Comparison of ENCODE assay signal across 9 mouse cellular contexts in genomic region chr9:73045711-73046110, GRCm38 (mm10). TPM values are rescaled to one million over a fixed set of nuclear protein-coding genes. Genes with fewer than 3 reads are reported as not detected.
DNase-seq lines count a peak whose midpoint lies in the region; ATAC-seq and TF ChIP-seq lines count a peak whose summit lies in the region.
"Had no signal": no experiment of that assay in that cellular context is flagged by ENCODE, and none has a peak within 500 bp of the region (broad histone marks: within the 10 kb centered on the region; RNA-seq: fewer than 3 reads in every experiment).

No protein-coding gene starts in this region.

- no peaks in the 10 kb centered on the region for H3K9me3 ChIP-seq in forebrain, postnatal 0 days (ENCODE audit: low read length)
- no peaks in the 10 kb centered on the region for H3K9me3 ChIP-seq in forebrain, embryonic 11.5 days (ENCODE audit: control insufficient read depth, low read length)
- H3K9me3 ChIP-seq in lung, postnatal 0 days (ENCODE audit: low read length): no peaks in the 10 kb centered on the region
- H3K9me3 ChIP-seq in limb, embryonic 13.5 days: no peaks in the 10 kb centered on the region
- H3K9me3 ChIP-seq in stomach, embryonic 15.5 days: no peaks in the 10 kb centered on the region

- no peak for TF ChIP-seq CTCF in forebrain, postnatal 0 days (IDR thresholded peaks at IDR 0.05; ENCODE audit: low read depth)
- TF ChIP-seq CTCF in lung, postnatal 0 days (IDR thresholded peaks at IDR 0.05): no peak

- no peak overlapping the region for H3K9ac ChIP-seq in forebrain, postnatal 0 days
- no peak overlapping the region for H3K9ac ChIP-seq in forebrain, embryonic 11.5 days (ENCODE audit: low read length)
- H3K9ac ChIP-seq in lung, postnatal 0 days (replicated peaks; ENCODE audit: low read depth): peak overlapping the region; percentile 51; the same call in 1 of the 2 replicates
- peak overlapping the region; percentile 74 for H3K9ac ChIP-seq in limb, embryonic 13.5 days
- 0 out of 2 replicates have a peak overlapping the region, but pooled peaks have one; percentile 20 for H3K9ac ChIP-seq in stomach, embryonic 15.5 days

- no peak overlapping the region for H3K27ac ChIP-seq in forebrain, postnatal 0 days (ENCODE audit: low read depth, low read length)
- H3K27ac ChIP-seq in forebrain, embryonic 11.5 days (ENCODE audit: low read depth, low read length): no peak overlapping the region
- H3K27ac ChIP-seq in lung, postnatal 0 days (ENCODE audit: low read length): 0 out of 2 replicates have a peak overlapping the region, but pooled peaks have one; percentile 74
- H3K27ac ChIP-seq in limb, embryonic 13.5 days: no peak overlapping the region
- H3K27ac ChIP-seq in stomach, embryonic 15.5 days: no peak overlapping the region

- no peak for TF ChIP-seq EP300 in lung, postnatal 0 days (IDR thresholded peaks at IDR 0.05)

- no peaks in the 10 kb centered on the region for H3K27me3 ChIP-seq in forebrain, postnatal 0 days (ENCODE audit: insufficient read depth, low read length)
- H3K27me3 ChIP-seq in forebrain, embryonic 11.5 days (ENCODE audit: control insufficient read depth, insufficient read depth, low read length): no peaks in the 10 kb centered on the region; the same call in 1 of the 2 replicates
- no peaks in the 10 kb centered on the region for H3K27me3 ChIP-seq in lung, postnatal 0 days (replicated peaks; ENCODE audit: insufficient read depth, low read length)
- H3K27me3 ChIP-seq in limb, embryonic 13.5 days: no peaks in the 10 kb centered on the region
- H3K27me3 ChIP-seq in stomach, embryonic 15.5 days (replicated peaks): no peaks in the 10 kb centered on the region

- H3K4me2 ChIP-seq in forebrain, postnatal 0 days (ENCODE audit: low read depth): peak overlapping the region; percentile 85
- no peak overlapping the region for H3K4me2 ChIP-seq in forebrain, embryonic 11.5 days (ENCODE audit: low read depth, low read length, severe bottlenecking)
- peak overlapping the region; percentile 89 for H3K4me2 ChIP-seq in lung, postnatal 0 days (replicated peaks; ENCODE audit: low read depth, low read length)
- peak overlapping the region; percentile 91 for H3K4me2 ChIP-seq in limb, embryonic 13.5 days (replicated peaks)
- H3K4me2 ChIP-seq in stomach, embryonic 15.5 days: peak overlapping the region; percentile 96

- 77% methylated on average over 10 of the region's 10 CpGs for WGBS in forebrain, postnatal 0 days
- WGBS in forebrain, embryonic 11.5 days: 81% methylated on average over 10 of the region's 10 CpGs
- 59% methylated on average over 10 of the region's 10 CpGs for WGBS in lung, postnatal 0 days
- WGBS in limb, embryonic 13.5 days: 60% methylated on average over 10 of the region's 10 CpGs
- WGBS in stomach, embryonic 15.5 days: 66% methylated on average over 10 of the region's 10 CpGs

- no peak for DNase-seq in forebrain, postnatal 0 days
- no peak for DNase-seq in forebrain, embryonic 11.5 days (ENCODE audit: low spot score)
- DNase-seq in lung, postnatal 0 days (ENCODE audit: low spot score): no peak
- DNase-seq in lung, postnatal 25 days (ENCODE audit: low spot score): no peak

- H3K4me1 ChIP-seq in forebrain, postnatal 0 days (ENCODE audit: insufficient read depth): peaks cover 4% of the 10 kb centered on the region; the same call in 1 of the 2 replicates
- 0 out of 2 replicates have a peak, but pooled peaks cover 5% of the 10 kb centered on the region for H3K4me1 ChIP-seq in forebrain, embryonic 11.5 days (replicated peaks; ENCODE audit: control insufficient read depth, insufficient read depth, low read length)
- H3K4me1 ChIP-seq in lung, postnatal 0 days (ENCODE audit: insufficient read depth, low read depth, low read length): peaks cover 14% of the 10 kb centered on the region; the same call in 1 of the 2 replicates
- H3K4me1 ChIP-seq in limb, embryonic 13.5 days: peaks cover 27% of the 10 kb centered on the region
- peaks cover 11% of the 10 kb centered on the region; the same call in 1 of the 2 replicates for H3K4me1 ChIP-seq in stomach, embryonic 15.5 days

- no peak overlapping the region for H3K4me3 ChIP-seq in forebrain, postnatal 0 days (ENCODE audit: low read depth, low read length)
- no peak overlapping the region for H3K4me3 ChIP-seq in forebrain, embryonic 11.5 days (ENCODE audit: low read depth, low read length)
- H3K4me3 ChIP-seq in lung, postnatal 0 days (ENCODE audit: low read depth, low read length): peak overlapping the region; percentile 46
- H3K4me3 ChIP-seq in limb, embryonic 13.5 days: peak overlapping the region; percentile 59
- peak overlapping the region; percentile 55 for H3K4me3 ChIP-seq in stomach, embryonic 15.5 days (replicated peaks)

- no peak for ATAC-seq in forebrain, postnatal 0 days
- ATAC-seq in forebrain, embryonic 11.5 days (replicated peaks; ENCODE audit: low FRiP score): no peak
- no peak for ATAC-seq in lung, postnatal 0 days
- ATAC-seq in limb, embryonic 13.5 days (ENCODE audit: low FRiP score, low read depth): no peak
- no peak for ATAC-seq in stomach, embryonic 15.5 days (ENCODE audit: insufficient read depth, low FRiP score, low read depth)
- ATAC-seq in inflammation-experienced regulatory T-cells, adult 6 months: no peak
- ATAC-seq in megakaryocyte-erythroid progenitor cell, adult 5-6 weeks (replicated peaks; ENCODE audit: low FRiP score, low TSS enrichment, poor library complexity, severe bottlenecking): no peak

- H3K36me3 ChIP-seq in forebrain, postnatal 0 days (ENCODE audit: insufficient read depth): no peaks in the 10 kb centered on the region
- H3K36me3 ChIP-seq in forebrain, embryonic 11.5 days (ENCODE audit: control insufficient read depth, insufficient read depth, low read length): no peaks in the 10 kb centered on the region
- no peaks in the 10 kb centered on the region for H3K36me3 ChIP-seq in lung, postnatal 0 days (ENCODE audit: insufficient read depth, low read length)
- no peaks in the 10 kb centered on the region for H3K36me3 ChIP-seq in limb, embryonic 13.5 days
- no peaks in the 10 kb centered on the region for H3K36me3 ChIP-seq in stomach, embryonic 15.5 days

RNA-seq across cellular contexts. Expression of gene Rab27a, which starts 1.1 kb away (rescaled TPM):
- 3.9 and 5.6 TPM in 2 replicates for total RNA-seq in forebrain, postnatal 0 days (2014; rRNA removed)
- polyA plus RNA-seq in forebrain, postnatal 0 days (2015; fragmentation: Nextera tagmentation; extraction: Ambion mirVana): 1.1 and 2.3 TPM in 2 replicates
- 0.67 and 0.79 TPM in 2 replicates for polyA plus RNA-seq in forebrain, embryonic 11.5 days (2014; fragmentation: Nextera tagmentation; extraction: Ambion mirVana)
- polyA plus RNA-seq in lung, postnatal 0 days (2015; fragmentation: Nextera tagmentation; extraction: Ambion mirVana): 41.6 and 48.7 TPM in 2 replicates
- 8.6 and 8.8 TPM in 2 replicates for polyA plus RNA-seq in limb, embryonic 13.5 days (2015; fragmentation: Nextera tagmentation; extraction: Ambion mirVana)
- 15.8 and 16.8 TPM in 2 replicates for polyA plus RNA-seq in stomach, embryonic 15.5 days (2015; fragmentation: Nextera tagmentation; extraction: Ambion mirVana)
- polyA plus RNA-seq in inflammation-experienced regulatory T-cells, adult 6 months (2017; shearing (Covaris generic)): 10 to 100 TPM; 36.2 to 83.0 (median 39.9) TPM
- total RNA-seq in megakaryocyte-erythroid progenitor cell, adult 5-6 weeks (2014; fragmentation: Nextera tagmentation): 7.6 and 11.3 TPM in 2 replicates
- 9.8 and 17.4 TPM in 2 replicates for total RNA-seq in megakaryocyte-erythroid progenitor cell, adult 5-6 weeks (2017)

RNA-seq across cellular contexts. Expression of gene Pigb, which starts 5.5 kb away (rescaled TPM):
- total RNA-seq in forebrain, postnatal 0 days (2014; rRNA removed): 8.2 and 10.3 TPM in 2 replicates
- 7.8 and 10.0 TPM in 2 replicates for polyA plus RNA-seq in forebrain, postnatal 0 days (2015; fragmentation: Nextera tagmentation; extraction: Ambion mirVana)
- polyA plus RNA-seq in forebrain, embryonic 11.5 days (2014; fragmentation: Nextera tagmentation; extraction: Ambion mirVana): 15.8 and 19.8 TPM in 2 replicates
- 5.5 and 6.5 TPM in 2 replicates for polyA plus RNA-seq in lung, postnatal 0 days (2015; fragmentation: Nextera tagmentation; extraction: Ambion mirVana)
- polyA plus RNA-seq in limb, embryonic 13.5 days (2015; fragmentation: Nextera tagmentation; extraction: Ambion mirVana): 10.5 and 13.0 TPM in 2 replicates
- 14.1 and 15.8 TPM in 2 replicates for polyA plus RNA-seq in stomach, embryonic 15.5 days (2015; fragmentation: Nextera tagmentation; extraction: Ambion mirVana)
- 10 to 100 TPM; 12.0 to 19.6 (median 15.1) TPM for polyA plus RNA-seq in inflammation-experienced regulatory T-cells, adult 6 months (2017; shearing (Covaris generic))
- total RNA-seq in megakaryocyte-erythroid progenitor cell, adult 5-6 weeks (2014; fragmentation: Nextera tagmentation): 22.7 and 28.2 TPM in 2 replicates
- total RNA-seq in megakaryocyte-erythroid progenitor cell, adult 5-6 weeks (2017): 5.2 and 8.2 TPM in 2 replicates

RNA-seq across cellular contexts. Expression of gene Khdc3, which starts 55.9 kb away (rescaled TPM):
- 1.1 TPM in 1 of 2 replicates, not detected in the other for total RNA-seq in forebrain, postnatal 0 days (2014; rRNA removed)
- polyA plus RNA-seq in forebrain, postnatal 0 days (2015; fragmentation: Nextera tagmentation; extraction: Ambion mirVana): 0.08 TPM in 1 of 2 replicates, not detected in the other
- not detected in 2 replicates for polyA plus RNA-seq in forebrain, embryonic 11.5 days (2014; fragmentation: Nextera tagmentation; extraction: Ambion mirVana)
- 0.12 and 0.14 TPM in 2 replicates for polyA plus RNA-seq in lung, postnatal 0 days (2015; fragmentation: Nextera tagmentation; extraction: Ambion mirVana)
- polyA plus RNA-seq in limb, embryonic 13.5 days (2015; fragmentation: Nextera tagmentation; extraction: Ambion mirVana): 0.22 TPM in 1 of 2 replicates, not detected in the other
- 0.13 and 0.44 TPM in 2 replicates for polyA plus RNA-seq in stomach, embryonic 15.5 days (2015; fragmentation: Nextera tagmentation; extraction: Ambion mirVana)
- polyA plus RNA-seq in inflammation-experienced regulatory T-cells, adult 6 months (2017; shearing (Covaris generic)): under 1 TPM in 1 of 3 experiments, not detected in 2; 0.28 TPM
- total RNA-seq in megakaryocyte-erythroid progenitor cell, adult 5-6 weeks (2014; fragmentation: Nextera tagmentation): not detected in 2 replicates
- not detected in 2 replicates for total RNA-seq in megakaryocyte-erythroid progenitor cell, adult 5-6 weeks (2017)
- polyA plus RNA-seq: erythroblast, embryonic 14.5 days had no signal

RNA-seq across cellular contexts. Expression of gene Gm20509, which starts 56.6 kb away (rescaled TPM):
- total RNA-seq in forebrain, postnatal 0 days (2014; rRNA removed): not detected in 2 replicates
- not detected in 2 replicates for polyA plus RNA-seq in forebrain, postnatal 0 days (2015; fragmentation: Nextera tagmentation; extraction: Ambion mirVana)
- not detected in 2 replicates for polyA plus RNA-seq in forebrain, embryonic 11.5 days (2014; fragmentation: Nextera tagmentation; extraction: Ambion mirVana)
- polyA plus RNA-seq in lung, postnatal 0 days (2015; fragmentation: Nextera tagmentation; extraction: Ambion mirVana): not detected in 2 replicates
- polyA plus RNA-seq in limb, embryonic 13.5 days (2015; fragmentation: Nextera tagmentation; extraction: Ambion mirVana): not detected in 2 replicates
- not detected in 2 replicates for polyA plus RNA-seq in stomach, embryonic 15.5 days (2015; fragmentation: Nextera tagmentation; extraction: Ambion mirVana)
- polyA plus RNA-seq in inflammation-experienced regulatory T-cells, adult 6 months (2017; shearing (Covaris generic)): not detected
- total RNA-seq in megakaryocyte-erythroid progenitor cell, adult 5-6 weeks (2014; fragmentation: Nextera tagmentation): not detected in 2 replicates
- total RNA-seq in megakaryocyte-erythroid progenitor cell, adult 5-6 weeks (2017): not detected in 2 replicates
- polyA plus RNA-seq: erythroblast, embryonic 14.5 days had no signal

Comparison
In these comparisons a context has a peak if more than half of its experiments do, and no peak if none do; other contexts are left out.
1. H3K4me3 ChIP-seq: peak in lung, postnatal 0 days (single experiment), limb, embryonic 13.5 days (single experiment) and stomach, embryonic 15.5 days (single experiment); none in forebrain, postnatal 0 days (single experiment) and forebrain, embryonic 11.5 days (single experiment).
2. H3K9ac ChIP-seq: peak in lung, postnatal 0 days (single experiment), limb, embryonic 13.5 days (single experiment) and stomach, embryonic 15.5 days (single experiment); none in forebrain, postnatal 0 days (single experiment) and forebrain, embryonic 11.5 days (single experiment).